Comparison of ENCODE assay signal across 9 mouse cellular contexts in the genomic region with DNA sequence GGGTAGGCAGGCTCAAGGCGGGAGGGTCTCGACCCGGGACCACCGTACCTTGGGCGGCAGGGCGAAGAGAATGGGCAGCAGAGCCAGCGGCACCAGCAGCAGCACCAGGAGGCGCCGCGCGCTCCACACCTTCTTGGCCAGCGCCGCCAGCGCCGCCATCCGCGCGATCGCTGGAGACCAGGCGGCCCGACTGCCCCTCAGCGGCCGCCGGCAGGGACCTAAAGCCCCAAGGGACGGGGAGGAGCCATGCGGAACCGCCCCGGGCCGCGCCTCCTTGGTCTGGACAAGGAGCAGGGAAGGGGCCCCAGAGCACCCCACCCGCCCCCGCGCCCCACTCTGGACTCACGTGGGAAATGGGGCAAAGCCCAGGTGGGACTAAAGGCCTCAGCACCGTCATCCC. TPM values are rescaled to one million over a fixed set of nuclear protein-coding genes. Genes with fewer than 3 reads are reported as not detected.
DNase-seq lines count a peak whose midpoint lies in the region; ATAC-seq lines count a peak whose summit lies in the region.
"Had no signal": no experiment of that assay in that cellular context is flagged by ENCODE, and none has a peak within 500 bp of the region (broad histone marks: within the 10 kb centered on the region; RNA-seq: fewer than 3 reads in every experiment).

A gene (minus strand): TSS at position 228 of the 400 bp plus-strand sequence.

- H3K36me3 ChIP-seq in heart, embryonic 11.5 days (ENCODE audit: control insufficient read depth, insufficient read depth, low read length) = no peaks in the 10 kb centered on the region
- no peaks in the 10 kb centered on the region for H3K36me3 ChIP-seq in intestine, embryonic 14.5 days (ENCODE audit: control insufficient read depth, insufficient read depth, low read length)
- no peaks in the 10 kb centered on the region for H3K36me3 ChIP-seq in limb, embryonic 15.5 days

- WGBS in heart, embryonic 11.5 days (ENCODE audit: insufficient replicate concordance) = 3% methylated on average over 35 of the region's 35 CpGs
- WGBS in intestine, embryonic 14.5 days = under 1% methylated on average over 35 of the region's 35 CpGs
- WGBS in limb, embryonic 15.5 days = 2% methylated on average over 34 of the region's 35 CpGs

- no peak for DNase-seq in heart, adult 8-10 months (ENCODE audit: low spot score)
- peak; percentile 56 for DNase-seq in embryo, embryonic 10.5 days (ENCODE audit: low spot score)
- DNase-seq in intestine, embryonic 14.5 days (ENCODE audit: low spot score) = no peak
- DNase-seq in retina, embryonic 14.5 days (ENCODE audit: low spot score) = peak; percentile 61
- no peak for DNase-seq in gastrocnemius, postnatal 14 days
- DNase-seq in gastrocnemius, adult 18-20 months (ENCODE audit: low spot score) = no peak

- 0 out of 2 replicates have a peak, but pooled peaks cover 3% of the 10 kb centered on the region for H3K4me1 ChIP-seq in heart, embryonic 11.5 days (ENCODE audit: control insufficient read depth, insufficient read depth, low read length)
- H3K4me1 ChIP-seq in intestine, embryonic 14.5 days (replicated peaks; ENCODE audit: control insufficient read depth, insufficient read depth, low read length) = no peaks in the 10 kb centered on the region; the same call in 1 of the 2 replicates
- H3K4me1 ChIP-seq in limb, embryonic 15.5 days = peaks cover 3% of the 10 kb centered on the region; the same call in 1 of the 2 replicates

- H3K4me2 ChIP-seq in heart, embryonic 11.5 days = peak within 1 kb of the TSS; percentile 58
- H3K4me2 ChIP-seq in intestine, embryonic 14.5 days (ENCODE audit: low read length) = peak within 1 kb of the TSS; percentile 40
- 0 out of 2 replicates have a peak within 1 kb of the TSS, but pooled peaks have one; percentile 17 for H3K4me2 ChIP-seq in limb, embryonic 15.5 days

- peaks cover 30% of the 10 kb centered on the region for H3K27me3 ChIP-seq in heart, embryonic 11.5 days (ENCODE audit: control insufficient read depth, insufficient read depth, low read length)
- H3K27me3 ChIP-seq in intestine, embryonic 14.5 days (replicated peaks; ENCODE audit: control insufficient read depth, insufficient read depth, low read length) = peaks cover 19% of the 10 kb centered on the region
- peaks cover 50% of the 10 kb centered on the region for H3K27me3 ChIP-seq in limb, embryonic 15.5 days

- no peak for ATAC-seq in heart, embryonic 11.5 days (replicated peaks; ENCODE audit: insufficient number of reproducible peaks, low FRiP score, low TSS enrichment)
- ATAC-seq in intestine, embryonic 14.5 days (replicated peaks; ENCODE audit: low FRiP score, low TSS enrichment, low read depth) = no peak
- no peak for ATAC-seq in limb, embryonic 15.5 days (ENCODE audit: insufficient number of reproducible peaks, low FRiP score, low TSS enrichment, low read depth)

- H3K27ac ChIP-seq in heart, embryonic 11.5 days (ENCODE audit: low read depth, low read length) = no peak within 1 kb of the TSS
- H3K27ac ChIP-seq in intestine, embryonic 14.5 days (ENCODE audit: low read depth) = no peak within 1 kb of the TSS
- no peak within 1 kb of the TSS for H3K27ac ChIP-seq in limb, embryonic 15.5 days

- no peaks in the 10 kb centered on the region for H3K9me3 ChIP-seq in heart, embryonic 11.5 days (replicated peaks; ENCODE audit: control insufficient read depth, low read length)
- no peaks in the 10 kb centered on the region for H3K9me3 ChIP-seq in intestine, embryonic 14.5 days (ENCODE audit: control insufficient read depth, low read length)
- H3K9me3 ChIP-seq in limb, embryonic 15.5 days = no peaks in the 10 kb centered on the region

- intact Hi-C loops in gastrocnemius, postnatal 14 days (cut with DNase I; ENCODE audit: low total_unique reads) = no loop called here

- H3K4me3 ChIP-seq in heart, embryonic 11.5 days (ENCODE audit: low read depth, low read length) = peak within 1 kb of the TSS; percentile 21
- H3K4me3 ChIP-seq in intestine, embryonic 14.5 days (ENCODE audit: low read depth, low read length) = peak within 1 kb of the TSS; percentile 15; the same call in 1 of the 2 replicates
- 0 out of 2 replicates have a peak within 1 kb of the TSS, but pooled peaks have one; percentile 4 for H3K4me3 ChIP-seq in limb, embryonic 15.5 days

- H3K9ac ChIP-seq in heart, embryonic 11.5 days (ENCODE audit: low read depth, low read length) = no peak within 1 kb of the TSS
- H3K9ac ChIP-seq in intestine, embryonic 14.5 days (ENCODE audit: low read length) = no peak within 1 kb of the TSS
- no peak within 1 kb of the TSS for H3K9ac ChIP-seq in limb, embryonic 15.5 days

RNA-seq across cellular contexts. Expression of the gene that starts here (rescaled TPM):
- 0.29 and 0.61 TPM in 2 replicates for polyA plus RNA-seq in heart, embryonic 11.5 days (2014; fragmentation: Nextera tagmentation; extraction: Ambion mirVana)
- under 1 TPM; 0.09 to 0.69 (median 0.20) TPM for total RNA-seq in heart, adult 8-10 months (2022)
- 0.09 and 0.12 TPM in 2 replicates for polyA plus RNA-seq in intestine, embryonic 14.5 days (2014; fragmentation: Nextera tagmentation; extraction: Ambion mirVana)
- polyA plus RNA-seq in limb, embryonic 15.5 days (2015; fragmentation: Nextera tagmentation; extraction: Ambion mirVana) = 0.28 and 0.67 TPM in 2 replicates
- under 1 TPM; 0.18 to 0.22 TPM for total RNA-seq in gastrocnemius, postnatal 14 days (2021)
- total RNA-seq in gastrocnemius, adult 18-20 months (2021) = under 1 TPM in 1 of 2 experiments, not detected in 1; 0.25 TPM
- total RNA-seq: hematopoietic stem cell, adult 5-6 weeks had no signal

Comparison
In these comparisons a context has a peak if more than half of its experiments do, and no peak if none do; other contexts are left out.
1. DNase-seq: peak in embryo, embryonic 10.5 days (single experiment) and retina, embryonic 14.5 days (single experiment); none in heart, adult 8-10 months (single experiment), intestine, embryonic 14.5 days (single experiment), gastrocnemius, postnatal 14 days (single experiment) and gastrocnemius, adult 18-20 months (single experiment).
2. Peak in every context shown above with its lines, with median percentiles within 50 percentile points of each other: H3K4me2 ChIP-seq and H3K4me3 ChIP-seq.